Mouse (Mus musculus) spleen, postnatal 36 days (tissue): ENCODE measurements at regions not wholly inside any gene's neighbourhood (a gene's known extent, or its start where the extent isn't known, plus 50 kb on each side); places are given as distances from the start of the nearest gene placed in this dataset.

Source experiments
- DNase-seq, 2 experiments: peaks; one replicate each; pipeline ENCODE4 v3.0.0; 2022; ENCODE audit warnings: low spot score in 2 of 2, mixed read lengths in 1 of 2

DNA sequence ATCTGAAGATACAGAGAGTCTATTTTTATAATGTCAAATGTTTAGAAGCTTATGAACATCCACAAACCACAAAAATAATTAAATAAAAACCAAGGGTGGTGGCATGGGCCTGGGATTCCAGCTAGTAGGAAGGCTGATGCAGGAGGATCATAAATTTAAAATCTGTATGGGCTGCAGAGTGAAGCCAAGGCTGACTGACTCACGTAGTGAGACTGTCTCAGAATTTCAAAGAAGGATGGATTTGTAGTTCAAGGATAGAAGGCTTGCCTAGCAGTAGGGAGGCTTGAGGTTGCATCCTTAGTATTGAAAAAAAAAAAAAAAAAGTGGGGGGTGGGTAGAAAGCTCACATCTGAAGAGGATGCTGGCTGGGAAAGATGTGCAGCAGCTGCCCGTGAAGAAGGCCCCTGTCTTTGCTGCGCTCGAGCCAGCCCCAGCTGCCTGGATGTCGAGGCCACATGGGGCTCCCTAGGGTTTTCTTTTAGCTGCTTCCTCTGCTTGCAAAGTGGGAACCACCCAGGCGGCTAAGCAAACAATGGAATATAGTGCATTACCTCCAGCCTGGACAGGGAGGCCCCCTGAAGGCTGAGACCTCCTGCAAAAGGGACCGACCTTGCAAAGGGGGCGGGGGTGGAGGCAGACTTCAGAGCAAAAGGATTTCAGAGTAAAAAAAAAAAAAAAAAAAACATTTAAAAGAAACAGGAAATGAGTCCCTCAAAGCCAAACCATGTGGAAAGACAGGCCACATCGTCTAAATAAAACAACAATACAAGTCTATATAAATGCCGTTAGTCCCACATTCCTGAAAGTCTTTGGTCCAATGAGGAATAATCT, 101.3 kb downstream of the Tmco5 start:
- DNase-seq: peak; percentile 27 to 28

DNA sequence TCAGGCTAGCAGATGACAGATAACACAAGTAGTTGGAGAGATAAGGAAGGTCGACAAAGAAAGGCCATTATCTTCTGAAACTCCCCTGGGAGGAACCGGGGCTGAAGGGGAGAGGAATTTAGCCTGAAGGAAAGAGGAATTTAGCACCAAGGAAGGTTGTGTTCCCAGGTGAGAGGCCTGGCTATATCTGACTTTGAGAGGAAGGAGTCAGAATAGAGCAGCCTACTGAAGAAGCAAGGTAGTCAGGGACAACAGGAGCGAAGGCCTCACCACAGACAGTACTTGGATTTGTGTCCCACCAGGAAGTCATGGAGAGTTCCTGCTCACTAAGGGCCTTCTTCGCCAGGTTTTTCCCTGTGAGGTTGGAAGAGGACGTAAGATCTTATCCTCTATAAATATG, 102.2 kb downstream of the Tmco5 start:
- DNase-seq: no peak

GRCm38 (mm10) chr2:116983351-116983750, 104.9 kb downstream of the Tmco5 start:
- no peak for DNase-seq

DNA sequence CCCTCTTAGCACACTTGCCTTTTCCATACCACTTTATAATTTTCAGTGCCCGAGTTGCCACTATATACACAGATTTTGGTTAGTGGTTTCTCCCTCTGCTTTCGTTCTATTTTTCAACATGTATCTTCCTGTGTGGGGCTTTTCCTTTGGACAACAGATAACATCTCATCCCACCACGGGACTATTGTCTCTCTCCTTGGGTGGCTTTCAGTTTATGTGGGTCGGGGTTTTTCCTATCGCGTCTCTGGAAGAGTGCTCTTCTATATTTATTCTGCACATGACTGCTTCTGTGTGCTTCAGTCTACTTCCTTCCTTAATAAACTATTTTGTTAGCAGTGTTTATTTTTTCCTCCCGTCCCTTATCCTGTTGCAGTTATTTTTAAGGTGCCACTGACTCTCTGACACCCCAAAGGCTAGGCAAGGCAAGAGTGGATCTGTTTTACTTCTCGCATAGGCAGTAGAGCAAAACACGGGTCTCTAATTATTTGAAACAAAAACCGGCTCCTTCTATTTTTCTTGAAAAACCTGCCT, 105.4 kb downstream of the Tmco5 start:
- DNase-seq: no peak

DNA sequence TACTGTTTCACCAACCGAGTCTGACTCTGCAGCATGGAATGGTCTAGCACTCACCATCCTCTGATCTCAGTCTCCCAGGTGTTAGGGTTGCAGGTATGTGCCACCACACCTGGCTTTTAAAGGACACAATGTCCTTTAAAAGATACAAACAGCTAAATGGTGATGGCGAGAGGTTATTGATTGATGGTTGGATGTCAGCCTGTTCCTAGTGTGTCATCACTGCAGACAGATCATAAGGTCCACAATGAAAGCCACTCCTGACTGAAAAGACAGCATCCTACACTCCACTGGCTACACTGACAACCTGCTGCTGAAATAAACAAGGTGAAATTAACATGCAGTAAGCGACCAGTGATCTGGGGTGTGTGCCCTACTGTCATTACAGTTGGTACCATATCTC, 106.1 kb downstream of the Tmco5 start:
- no peak for DNase-seq

- DNase-seq: no peak
Observed at GRCm38 (mm10) chr2:116985549-116985948, 107.1 kb downstream of the Tmco5 start.

GRCm38 (mm10) chr2:116988953-116989674, 110.6 kb downstream of the Tmco5 start:
- peak; percentile 41 to 45 for DNase-seq

DNA sequence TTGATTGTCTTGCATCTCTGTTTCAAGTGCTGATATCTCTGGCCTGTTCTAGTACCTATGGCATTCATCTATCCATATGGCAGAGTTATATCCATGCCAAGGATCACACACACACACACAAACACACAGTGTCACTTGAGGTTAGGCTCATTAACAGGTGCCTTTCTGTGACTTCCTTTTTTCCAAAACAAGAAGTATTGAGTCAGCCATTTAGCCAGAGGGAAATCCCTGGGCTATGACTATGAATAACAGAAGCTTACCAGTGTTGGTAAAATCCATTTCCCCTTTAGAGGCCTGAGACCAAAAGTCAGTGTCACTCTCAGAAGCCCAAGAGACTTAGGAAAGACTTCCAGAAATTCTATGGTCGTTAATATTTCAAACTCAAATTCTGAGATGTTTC, 111.6 kb downstream of the Tmco5 start:
- DNase-seq: peak; percentile 16 to 19

GRCm38 (mm10) chr2:116991561-116992042, 113.1 kb downstream of the Tmco5 start:
- DNase-seq: no peak

DNA sequence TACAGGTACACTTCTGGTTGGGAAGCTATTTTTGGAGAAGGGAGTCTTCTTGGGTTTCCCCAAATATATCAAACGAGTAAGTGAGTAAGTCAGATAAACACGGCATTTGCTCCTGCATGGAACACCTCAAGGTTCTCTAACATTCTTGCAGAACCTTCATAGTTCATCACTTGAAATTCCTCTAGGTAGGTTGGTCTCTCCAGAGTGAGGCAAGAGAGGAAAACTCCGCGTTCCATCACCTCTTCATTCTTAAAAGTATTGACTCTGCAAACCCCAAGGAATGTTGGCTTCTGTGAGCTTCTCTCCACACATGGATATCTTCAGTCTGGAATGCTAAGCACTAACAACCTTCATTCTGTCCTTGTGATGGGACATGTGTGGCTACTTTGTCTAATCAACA, 115.2 kb downstream of the Tmco5 start:
- no peak for DNase-seq

DNA sequence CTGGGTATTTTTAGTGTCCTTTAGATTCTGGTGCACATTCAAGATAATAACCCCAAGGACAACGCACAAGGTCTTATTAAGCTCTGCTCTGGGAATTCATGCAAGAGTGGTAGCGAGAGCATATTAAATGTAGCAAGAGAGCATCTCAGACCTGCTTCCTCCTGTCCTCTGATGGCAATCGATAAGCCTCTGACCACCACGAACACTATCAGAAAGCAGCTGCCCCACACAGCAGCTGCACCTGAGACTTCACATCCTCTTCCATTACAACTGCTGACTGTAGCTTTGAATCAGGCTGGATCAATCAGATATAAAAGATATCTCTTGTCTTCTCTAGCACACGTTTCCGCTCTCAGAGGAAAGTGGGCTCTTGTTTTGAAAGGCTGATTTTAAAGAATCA, 117.8 kb downstream of the Tmco5 start:
- no peak for DNase-seq

DNA sequence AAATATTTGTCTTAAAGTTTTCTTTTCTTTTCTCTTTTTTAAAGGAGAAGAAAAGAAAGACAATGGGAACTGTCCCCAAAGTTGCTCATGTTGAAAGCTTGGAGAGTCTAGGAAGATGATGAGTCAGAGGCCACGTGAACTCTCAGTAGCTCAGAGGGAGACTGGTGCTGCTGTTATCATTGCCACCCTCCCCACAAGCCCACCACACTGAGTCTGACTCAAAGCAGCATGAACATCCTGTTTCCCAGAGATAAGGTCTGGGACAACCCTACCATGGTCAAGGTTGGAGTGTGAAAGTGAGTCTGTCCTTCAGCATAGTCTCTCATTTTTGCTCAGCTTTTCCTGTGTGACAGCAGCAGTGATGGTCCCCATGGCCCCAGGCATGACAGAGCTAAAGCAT, 120.3 kb downstream of the Tmco5 start:
- peak in 1 of 2 experiments; percentile 7 for DNase-seq

DNA sequence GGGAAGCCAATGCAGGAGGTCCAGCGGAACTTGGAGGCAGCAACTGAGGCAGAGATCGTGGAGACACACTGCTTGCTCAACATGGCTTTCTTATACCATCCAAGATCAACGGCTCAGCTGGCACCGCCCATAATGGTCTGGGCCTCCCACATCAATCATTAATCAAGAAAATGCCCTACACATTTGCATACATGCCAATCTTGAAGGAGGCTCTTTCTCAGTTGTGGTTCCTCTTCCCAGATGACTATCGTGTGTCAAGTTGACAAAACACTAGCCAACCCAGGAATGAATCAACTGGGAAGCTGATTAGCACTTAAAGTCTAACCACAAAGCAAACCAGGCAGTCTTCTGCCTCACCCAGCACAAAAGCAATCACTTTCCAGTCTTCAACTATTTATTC, 121.1 kb downstream of the Tmco5 start:
- no peak for DNase-seq

GRCm38 (mm10) chr2:117003976-117004375, 117.2 kb upstream of the Spred1 start:
- no peak for DNase-seq

- DNase-seq: no peak
Observed at GRCm38 (mm10) chr2:117006846-117007245, 114.3 kb upstream of the Spred1 start.

DNA sequence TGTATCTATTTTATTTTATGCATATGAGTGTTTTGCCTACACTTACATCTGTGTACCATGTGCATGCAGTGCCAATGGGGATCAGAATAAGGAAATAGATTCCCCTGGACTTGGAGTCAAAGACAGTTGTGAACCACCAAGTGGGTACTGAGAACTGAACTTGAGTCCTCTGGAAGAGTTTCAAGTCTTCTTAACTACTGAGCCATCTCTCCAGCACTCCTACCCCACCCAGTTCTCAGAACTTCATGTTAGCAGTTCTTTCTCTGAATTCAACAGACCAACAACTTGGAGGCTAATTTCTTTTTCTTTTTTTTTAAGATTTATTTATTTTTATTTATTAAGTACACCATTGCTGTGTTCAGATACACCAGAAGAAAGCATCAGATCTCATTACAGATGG, 112.3 kb upstream of the Spred1 start:
- DNase-seq: no peak

DNA sequence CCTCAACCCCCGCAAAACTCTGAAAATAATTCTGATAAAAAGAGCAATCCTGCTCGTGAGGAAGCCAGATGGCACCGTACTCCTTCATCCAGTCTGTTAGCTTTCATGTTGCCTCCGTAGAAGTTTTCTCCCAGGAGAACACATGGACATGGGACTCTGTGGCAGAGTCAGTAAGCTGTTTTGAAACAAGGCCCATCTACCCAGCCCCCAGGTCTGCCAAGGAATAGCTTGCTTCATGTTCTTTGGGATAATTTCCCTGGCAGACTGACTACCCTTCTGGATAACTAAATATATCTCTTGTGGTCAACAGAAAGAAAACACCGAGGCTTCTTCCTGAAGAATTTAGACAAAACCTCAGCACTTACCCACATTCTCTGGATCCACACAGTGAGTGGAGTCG, 111.2 kb upstream of the Spred1 start:
- DNase-seq: no peak

DNA sequence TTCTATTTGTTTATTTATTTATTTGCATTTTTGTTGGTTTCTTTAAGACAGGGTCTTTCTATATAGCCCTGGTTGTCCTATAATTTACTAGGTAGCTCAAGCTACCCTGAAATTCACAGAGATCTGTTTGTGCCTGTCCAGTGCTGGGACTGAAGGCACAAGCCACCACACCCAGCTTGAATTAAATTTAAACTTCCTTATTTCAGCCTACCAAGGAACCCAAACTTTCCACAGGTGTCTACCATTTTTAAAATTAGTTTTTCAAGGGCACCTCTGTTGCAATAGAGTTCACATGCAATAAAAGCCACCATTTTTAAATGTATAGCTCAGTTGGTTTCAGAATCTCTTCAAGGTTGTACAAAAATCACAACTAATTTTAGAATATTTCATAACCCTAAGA, 110.2 kb upstream of the Spred1 start:
- no peak for DNase-seq

GRCm38 (mm10) chr2:117017921-117018651, 103.1 kb upstream of the Spred1 start:
- peak in 1 of 2 experiments; percentile 3 for DNase-seq

- DNase-seq: peak; percentile 46 to 49
Observed at GRCm38 (mm10) chr2:117018917-117019538, 102.1 kb upstream of the Spred1 start.

DNA sequence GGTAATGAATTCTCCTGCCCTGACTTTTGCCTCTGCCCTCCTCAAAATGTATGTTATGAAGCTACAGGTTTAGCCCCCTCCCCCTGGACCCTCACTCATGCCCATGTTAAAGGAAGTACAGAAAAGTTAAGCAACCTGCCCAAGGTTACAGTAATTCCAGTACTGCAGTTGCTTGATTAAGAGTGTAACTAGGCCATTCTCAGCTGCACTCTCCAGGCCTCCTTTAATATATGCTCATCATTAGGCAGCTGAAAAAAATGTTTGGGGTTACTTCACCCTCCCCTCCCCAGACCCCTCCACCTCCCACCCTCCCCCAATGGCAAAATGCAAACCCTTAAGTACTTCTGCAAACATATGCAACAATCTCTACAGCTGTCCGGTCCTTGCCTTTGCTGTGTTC, 101.6 kb upstream of the Spred1 start:
- DNase-seq: no peak

GRCm38 (mm10) chr2:117021787-117022186, 99.4 kb upstream of the Spred1 start:
- DNase-seq: no peak
